Mouse (Mus musculus) heart, postnatal 25 days (tissue): ENCODE data around the gene Nfe2l2. TPM values are rescaled to one million over a fixed set of nuclear protein-coding genes. Genes with fewer than 3 reads are reported as not detected.

Experiments used
- DNase-seq: peaks from one replicate; pipeline ENCODE4 v3.0.0; 2022; ENCODE audit warnings: low spot score
- intact Hi-C: fragments of 180-260 bp; cut with DNase I; formaldehyde crosslinking; loops from one replicate; pipeline ENCODE4 v1.15.1; 2025
- total RNA-seq, 2 experiments: library from RNA; stranded (reverse); gene quantifications; 2 replicates each; pipeline ENCODE4 v1.2.3; 2021

The Nfe2l2 gene
- total RNA-seq, 2 experiments from 2014 or later: 56.8 to 72.0 TPM

DNA sequence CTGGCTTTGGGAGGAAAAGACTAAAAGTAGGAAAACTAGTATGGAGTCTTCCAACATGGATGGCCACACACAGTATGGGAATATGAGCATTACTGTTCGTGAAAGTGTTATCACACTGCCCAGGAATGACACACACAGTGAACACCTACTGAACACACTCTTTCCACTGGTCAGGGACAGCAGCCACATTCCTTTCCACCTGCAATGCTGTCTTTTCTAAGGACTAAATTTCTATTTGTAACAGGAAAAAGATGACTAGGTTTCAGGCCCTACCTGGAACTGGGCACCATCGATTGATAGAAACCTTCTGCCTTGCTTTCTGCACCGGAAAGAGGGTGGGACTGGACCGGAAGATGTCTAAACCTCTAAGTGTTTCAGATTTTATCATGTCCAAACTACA, 13.8 kb downstream of the Nfe2l2 start:
- no peak for DNase-seq
- intact Hi-C loops: no loop called here

DNA sequence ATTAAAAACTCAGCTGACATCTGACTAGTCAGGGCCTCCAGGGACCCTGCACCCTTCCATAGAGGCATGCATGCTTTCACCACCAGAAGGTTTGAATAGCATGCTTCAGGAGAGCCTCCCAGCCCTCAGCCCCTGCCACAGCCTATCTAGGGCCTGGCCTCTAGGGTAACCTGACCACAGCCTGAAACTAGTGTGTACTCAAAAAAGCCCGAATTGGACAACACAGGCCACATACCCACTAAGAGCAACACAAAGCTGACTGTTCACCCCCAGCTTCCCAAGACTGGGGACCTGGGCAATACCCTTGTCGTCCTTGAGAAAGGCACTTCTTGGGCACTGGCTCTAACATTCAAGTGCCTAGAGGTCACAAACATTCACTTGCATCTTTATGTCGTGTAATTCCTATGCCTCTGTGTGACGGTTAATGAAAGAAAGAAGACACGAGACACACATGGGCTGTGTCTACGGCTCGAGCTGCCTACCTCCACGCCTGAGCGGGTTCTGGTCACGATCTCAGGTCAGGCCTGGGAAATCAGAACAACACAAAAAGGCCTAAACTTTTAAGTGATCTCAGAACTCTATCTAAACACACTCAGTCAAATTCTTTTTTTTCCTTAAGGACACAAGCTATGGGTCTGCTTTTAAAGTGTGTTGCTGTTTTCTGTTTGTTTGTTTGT, 14.8 kb downstream of the Nfe2l2 start:
- intact Hi-C loops: no loop called here
- no peak for DNase-seq

DNA sequence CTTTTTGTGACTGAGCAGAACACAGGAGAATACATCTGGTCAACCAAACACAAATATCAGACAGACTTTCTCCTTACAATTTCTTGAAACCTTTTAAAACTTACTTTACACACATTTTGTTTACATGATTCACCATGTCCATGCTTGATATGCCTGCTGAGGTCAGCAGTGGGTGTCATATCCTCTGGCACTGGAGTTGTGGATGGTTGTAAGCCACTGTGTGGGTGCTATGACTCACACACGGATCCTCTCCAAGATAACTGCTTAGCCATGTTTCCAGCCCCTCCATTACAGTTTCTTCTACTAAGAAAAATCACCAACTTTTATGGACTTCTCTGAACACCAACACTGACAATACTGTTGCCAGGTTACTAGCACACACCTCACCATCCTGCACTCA, 15.5 kb downstream of the Nfe2l2 start:
- intact Hi-C loops: no loop called here
- no peak for DNase-seq

DNA sequence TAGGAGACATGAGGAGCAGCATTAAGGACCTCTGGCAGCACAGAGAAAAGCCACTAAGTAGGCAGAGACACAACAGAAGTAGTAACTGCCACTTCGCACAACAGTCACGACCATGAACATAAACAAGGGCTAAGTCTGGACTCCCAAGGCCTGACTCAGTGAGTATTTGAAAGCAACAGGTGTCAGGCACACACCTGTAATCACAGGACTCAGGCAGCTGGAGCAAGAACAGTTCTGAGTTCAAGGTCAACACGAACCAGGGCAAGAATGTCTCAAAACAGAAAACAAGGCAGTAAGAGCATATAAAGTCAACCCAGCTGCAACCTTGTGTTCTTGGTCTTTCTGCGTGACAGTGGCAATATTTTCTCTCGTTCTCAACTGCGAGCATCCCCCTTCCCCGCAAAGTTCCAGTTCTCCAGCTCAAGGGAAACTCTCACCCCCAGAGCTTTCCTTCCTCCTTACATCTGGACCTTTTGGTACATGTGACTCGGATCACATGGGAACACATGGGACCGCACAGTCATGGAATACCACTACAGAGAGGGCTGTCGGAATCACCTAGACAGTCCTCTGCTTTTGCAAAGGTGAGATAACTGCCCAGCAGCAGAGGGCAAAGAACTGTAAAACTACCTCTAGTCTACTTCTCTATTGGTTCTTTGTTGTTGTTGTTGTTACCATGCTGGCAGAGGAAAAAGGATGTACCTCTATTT, 17.2 kb downstream of the Nfe2l2 start:
- no peak for DNase-seq
- intact Hi-C loops: no loop called here

DNA sequence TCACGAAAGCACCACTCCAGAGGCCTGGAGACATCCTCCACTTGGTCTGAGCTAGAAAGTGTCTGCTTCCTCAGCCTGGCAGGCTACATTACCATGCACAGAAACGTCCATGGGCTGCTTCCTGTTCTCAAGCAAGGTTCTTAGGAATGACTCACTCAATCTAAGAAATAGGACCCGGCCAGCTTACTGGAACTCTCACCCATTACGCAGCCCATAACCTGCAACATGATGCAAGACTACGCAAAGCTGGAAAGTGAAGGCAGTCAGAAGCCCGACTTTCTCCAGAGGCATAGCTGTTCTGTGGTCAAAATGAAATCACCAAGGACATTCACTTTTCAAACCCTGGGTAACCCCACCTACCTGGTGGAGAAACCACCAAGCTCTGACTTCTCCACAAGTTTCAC, 19.0 kb downstream of the Nfe2l2 start:
- intact Hi-C loops: loop anchor here (2.0 kb wide), 1 partner anchor 13 kb away; no protein-coding TSS in a partner anchor
- DNase-seq: no peak

DNA sequence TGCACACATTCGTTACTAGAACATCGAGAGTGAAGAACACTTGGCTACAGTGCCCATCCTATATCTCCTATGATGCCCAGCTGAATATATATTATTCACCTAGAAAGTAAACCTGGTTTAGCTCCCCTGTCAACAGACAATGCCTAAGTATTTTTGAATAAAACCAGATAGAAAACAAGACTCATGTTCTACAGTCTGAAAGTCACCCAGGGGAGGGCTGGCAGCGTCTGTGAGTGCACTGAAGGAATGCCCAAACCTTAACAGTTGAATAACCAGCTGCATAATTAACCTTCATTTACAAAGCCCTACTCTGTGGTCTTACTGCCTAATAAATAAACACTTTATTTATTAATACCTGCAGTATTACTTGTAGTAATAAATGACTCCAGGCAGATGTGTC, 19.9 kb downstream of the Nfe2l2 start:
- no peak for DNase-seq
- intact Hi-C loops: loop anchor here (2.0 kb wide), 1 partner anchor 14 kb away; no protein-coding TSS in a partner anchor

DNA sequence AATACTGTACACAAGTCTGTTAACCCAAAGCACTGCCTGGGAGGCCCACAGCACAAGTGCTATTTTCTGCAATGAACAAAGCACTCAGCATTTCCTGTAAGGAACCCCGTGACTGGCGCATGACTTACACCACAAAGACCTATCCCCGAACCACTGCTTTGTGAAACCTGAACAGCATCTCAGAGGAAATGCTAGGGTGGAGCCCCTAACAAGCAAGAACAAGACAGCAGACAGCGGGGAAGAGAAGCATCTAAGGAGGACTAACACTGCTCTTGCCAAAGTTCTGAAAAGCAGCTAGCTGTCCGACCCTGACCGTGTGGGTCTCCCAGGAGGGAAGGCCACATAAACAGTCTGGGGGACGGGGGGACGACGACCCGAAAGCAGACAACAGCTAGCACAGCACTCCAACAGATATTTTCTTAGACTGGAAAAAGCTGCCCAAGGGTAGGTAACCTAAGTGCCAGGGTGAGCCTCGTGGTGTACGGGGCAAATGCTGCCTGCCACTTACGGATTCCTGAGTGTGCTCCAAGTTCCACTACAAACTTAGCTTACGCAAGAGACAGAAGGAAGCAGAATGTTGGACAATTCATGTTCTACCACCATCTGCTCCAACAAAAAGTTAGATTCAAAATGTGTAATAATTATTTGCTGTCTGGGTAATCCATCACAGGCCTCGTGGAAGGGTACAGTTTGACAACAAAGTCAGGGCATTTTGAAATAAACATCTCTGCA, 21.3 kb downstream of the Nfe2l2 start:
- intact Hi-C loops: no loop called here
- peak; percentile 57 for DNase-seq

DNA sequence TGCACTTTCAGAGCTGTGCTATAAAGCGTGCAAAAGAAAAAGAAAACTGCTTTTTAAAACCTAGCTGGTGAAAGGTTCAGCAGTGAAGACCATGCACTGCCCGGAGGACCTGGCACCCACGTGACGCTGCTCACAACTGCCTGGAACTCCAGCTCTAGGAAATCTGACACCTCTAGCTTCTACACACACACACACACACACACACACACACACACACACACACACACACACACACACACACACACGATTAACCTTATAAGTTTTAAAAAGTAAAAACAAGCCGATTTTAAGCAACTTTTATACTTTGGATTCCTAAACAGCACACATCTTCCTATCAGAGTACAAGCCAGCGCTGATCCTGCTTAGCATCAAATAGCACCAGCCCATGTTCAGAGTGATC, 23.0 kb downstream of the Nfe2l2 start:
- no peak for DNase-seq
- intact Hi-C loops: no loop called here

DNA sequence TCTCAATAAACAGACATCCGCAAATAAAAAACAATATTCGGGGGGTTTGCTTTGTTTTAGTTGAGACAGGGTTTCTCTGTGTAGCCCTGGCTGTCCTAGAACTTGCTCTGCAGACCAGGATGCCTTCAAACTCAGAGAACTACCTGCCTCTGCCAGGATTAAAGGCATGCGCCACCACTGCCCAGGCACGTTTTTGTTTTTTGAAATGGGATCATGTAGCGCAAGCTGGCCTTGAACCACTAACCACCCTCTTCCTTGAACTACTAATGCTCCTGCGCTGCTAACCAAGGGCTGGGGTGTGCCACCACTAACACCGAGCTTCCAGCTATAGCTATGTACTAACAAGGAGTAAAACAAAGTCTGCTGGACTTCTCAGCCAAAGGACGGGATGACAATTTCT, 24.5 kb downstream of the Nfe2l2 start:
- intact Hi-C loops: loop anchor here (2.0 kb wide), 1 partner anchor 19 kb away; no protein-coding TSS in a partner anchor
- DNase-seq: no peak

DNA sequence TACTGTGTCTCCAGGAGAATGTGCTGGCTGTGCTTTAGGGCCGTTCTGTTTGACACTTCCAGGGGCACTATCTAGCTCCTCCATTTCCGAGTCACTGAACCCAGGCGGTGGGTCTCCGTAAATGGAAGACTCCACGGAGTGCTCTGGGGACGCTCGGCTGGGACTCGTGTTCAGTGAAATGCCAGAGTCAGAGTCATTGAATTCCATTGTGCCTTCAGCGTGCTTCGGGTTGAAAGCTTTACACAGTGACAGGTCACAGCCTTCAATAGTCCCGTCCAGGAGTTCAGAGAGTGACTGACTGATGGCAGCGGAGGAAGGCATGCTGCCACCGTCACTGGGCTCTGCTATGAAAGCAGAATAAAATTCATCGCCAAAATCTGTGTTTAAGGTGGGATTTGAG, 27.9 kb downstream of the Nfe2l2 start:
- no peak for DNase-seq
- intact Hi-C loops: no loop called here

DNA sequence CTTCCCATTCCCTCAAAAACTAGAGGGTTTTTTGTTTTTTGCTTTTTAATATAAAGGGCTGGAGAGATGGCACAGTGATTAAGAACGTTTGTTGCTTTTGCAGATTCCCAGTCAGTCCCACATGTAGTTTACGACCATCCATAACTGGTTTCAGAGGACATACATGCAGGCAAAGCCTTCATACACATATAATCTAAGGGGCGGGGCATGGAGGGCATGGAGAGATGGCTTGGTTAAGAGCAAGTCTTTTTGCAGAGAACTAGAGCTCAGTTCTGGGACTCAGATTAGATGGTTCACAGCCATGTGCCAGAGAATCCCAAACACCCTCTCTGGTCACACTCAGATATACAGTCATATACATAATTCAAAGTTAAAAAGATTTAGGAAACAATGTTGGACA, 31.9 kb downstream of the Nfe2l2 start:
- no peak for DNase-seq
- intact Hi-C loops: no loop called here

DNA sequence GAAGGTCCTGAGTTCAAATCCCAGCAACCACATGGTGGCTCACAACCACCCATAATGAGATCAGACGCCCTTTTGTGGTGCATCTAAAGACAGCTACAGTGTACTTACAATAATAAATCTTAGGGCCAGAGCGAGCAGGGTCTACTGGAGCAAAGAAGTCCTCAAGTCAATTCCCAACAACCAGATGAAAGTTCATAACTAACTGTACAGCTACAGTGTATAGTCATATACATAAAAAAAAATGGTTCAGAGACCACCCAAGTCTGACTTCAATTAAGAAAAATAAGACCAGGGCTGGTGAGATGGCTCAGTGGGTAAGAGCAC, 33.1 kb downstream of the Nfe2l2 start:
- no peak for DNase-seq
- intact Hi-C loops: no loop called here

DNA sequence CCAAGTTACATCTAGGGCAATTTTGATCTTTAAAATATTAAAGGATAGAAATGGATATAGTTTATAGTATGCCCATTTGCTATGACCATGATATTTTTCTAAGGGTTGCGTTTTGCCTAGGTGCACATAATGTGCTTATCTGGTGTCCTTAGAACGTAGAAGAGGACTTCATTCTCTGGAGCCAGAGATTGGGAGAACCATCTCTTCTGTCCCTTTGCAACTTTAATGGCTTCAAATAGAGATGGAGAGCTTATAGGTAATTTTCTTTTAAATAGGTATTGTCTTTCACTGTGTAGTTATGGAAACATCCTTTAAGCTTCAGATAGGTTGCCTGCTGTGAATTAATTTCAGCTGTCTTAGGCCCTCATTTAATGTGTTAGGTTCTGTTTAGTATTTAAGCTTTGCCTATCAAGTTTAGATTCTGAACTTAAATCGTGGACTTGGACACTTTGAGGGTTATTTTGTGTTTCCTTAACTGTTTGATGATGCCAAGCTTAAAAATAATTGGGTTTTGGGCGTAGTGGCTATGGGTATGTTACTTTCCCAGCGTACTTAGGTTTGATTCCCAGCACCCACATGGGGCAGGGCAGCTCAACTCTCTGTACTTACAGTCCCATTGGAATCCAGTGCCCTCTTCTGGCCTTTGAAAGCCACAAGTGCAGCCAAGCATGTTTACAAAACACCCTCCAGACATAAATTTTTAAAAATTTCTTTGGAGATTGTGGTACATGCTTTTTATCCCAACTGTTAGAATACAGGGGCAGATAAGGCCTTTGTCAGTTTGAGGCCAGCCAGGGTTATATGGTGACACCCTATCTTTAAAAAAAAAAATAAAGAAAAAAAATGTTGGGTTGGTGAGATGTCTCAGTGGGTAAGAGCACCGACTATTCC, 33.8 kb downstream of the Nfe2l2 start:
- DNase-seq: no peak
- intact Hi-C loops: no loop called here

DNA sequence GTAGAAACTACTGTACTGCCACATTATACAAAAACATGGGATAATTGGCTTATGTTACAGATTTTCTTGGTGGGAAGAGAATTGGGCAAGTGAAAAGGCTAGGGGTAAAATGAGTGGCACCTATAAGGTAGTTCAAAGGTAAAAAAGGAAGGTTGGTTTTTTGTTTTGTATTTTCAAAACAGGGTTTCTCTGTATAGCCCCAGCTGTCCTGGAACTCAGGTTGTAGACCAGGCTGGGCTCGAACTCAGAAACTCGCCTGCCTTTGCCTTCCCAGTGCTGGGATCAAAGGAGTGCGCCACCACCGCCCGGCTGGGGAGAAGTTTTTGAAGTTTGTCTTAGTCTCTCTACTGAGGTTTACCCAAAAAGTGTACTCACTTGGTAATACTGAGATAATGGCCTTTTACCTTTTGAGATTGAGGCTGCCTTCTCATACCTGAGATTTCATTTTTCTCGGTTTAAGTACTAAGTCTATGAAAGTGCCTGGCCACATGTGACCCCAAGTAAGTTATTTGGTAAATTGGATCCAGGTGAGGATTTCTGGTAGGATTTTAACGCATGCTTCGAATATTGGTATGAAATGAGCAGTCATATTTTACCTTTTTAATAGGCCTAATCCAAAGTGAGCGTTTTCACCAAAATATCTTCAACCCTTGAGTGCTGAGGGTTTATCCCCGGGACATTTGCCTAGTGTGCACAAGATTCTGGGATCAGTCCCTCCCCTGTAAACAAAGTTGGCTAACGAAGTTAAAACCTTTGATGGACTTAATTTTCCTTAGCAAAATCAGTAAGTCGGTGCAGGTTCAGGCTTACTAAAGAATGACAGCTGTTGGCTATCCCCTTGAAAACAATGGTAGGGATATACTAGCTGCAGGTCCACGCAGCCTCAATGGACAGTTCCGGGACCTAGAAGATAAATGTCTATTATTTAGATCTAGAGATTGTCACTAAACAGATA, 34.7 kb downstream of the Nfe2l2 start:
- no peak for DNase-seq
- intact Hi-C loops: no loop called here

DNA sequence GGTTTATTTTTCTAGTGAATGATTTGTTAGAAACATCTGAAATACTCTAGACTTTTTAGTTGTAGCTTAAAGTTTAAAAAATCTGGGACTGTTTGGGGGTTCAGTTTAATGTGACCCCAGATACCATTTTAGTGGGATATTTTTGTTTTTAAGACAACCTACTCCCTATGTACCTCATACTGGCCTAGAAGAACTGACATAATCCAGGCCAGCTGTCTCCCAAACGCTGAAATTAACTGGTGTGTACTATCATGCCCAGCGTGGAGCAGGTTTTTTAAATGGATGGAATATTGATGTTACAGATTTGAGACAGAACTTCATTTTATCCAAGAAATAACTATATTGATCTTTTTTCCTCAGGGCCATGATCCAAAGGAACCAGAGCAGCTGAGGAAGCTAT, 43.3 kb downstream of the Nfe2l2 start:
- intact Hi-C loops: loop anchor here (2.0 kb wide), 1 partner anchor 18 kb away; no protein-coding TSS in a partner anchor
- DNase-seq: no peak

DNA sequence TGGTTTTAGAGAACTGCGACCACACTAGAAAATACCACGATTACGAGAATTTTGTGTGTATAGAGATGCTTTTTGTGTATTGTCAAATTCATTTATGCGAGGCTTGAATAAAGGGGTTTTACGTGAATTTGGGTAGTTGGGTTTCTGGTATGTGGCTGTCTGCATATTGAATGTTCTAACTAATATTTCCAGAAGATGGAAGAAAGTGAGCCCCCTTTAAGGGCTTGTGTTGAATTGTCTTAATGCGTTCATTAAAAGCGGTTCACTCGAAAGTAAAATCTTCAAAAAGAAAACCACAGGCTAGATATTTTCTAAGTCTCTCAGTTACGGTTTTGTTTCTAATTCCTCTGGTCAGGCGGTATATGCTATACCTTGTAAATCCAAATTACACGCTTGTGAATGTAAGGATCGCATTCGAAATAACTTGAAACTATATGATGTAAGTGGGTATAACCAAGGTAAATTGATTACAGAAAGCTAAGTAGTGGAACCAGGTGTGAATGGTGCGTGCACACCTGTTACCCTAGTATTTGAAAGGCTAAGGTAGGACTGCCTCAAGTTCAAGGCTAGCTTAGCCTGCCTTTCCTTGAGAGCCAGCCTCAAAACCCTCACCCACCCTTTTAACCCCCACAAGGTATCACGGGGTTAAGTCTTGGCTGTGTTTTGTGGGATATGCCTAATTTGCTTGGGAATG, 44.0 kb downstream of the Nfe2l2 start:
- intact Hi-C loops: loop anchor here (2.0 kb wide), 1 partner anchor 18 kb away; no protein-coding TSS in a partner anchor
- DNase-seq: no peak

DNA sequence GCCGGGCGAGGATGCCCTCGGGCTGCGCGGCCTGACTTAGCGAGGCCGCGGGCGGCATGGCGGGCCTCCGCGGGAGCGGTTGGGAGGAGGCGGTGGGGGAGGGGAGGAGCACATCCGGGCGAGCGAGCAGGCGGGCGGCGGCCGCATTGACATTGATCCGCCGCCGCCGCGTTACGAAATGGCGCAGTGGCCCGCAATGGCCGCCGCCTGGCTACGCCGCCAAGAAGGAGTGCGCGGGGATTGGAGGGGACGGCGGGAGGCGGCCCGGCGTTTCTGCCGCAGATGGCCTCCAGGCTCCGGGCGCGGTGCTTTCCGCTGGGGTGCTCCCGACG, 44.8 kb downstream of the Nfe2l2 start:
- intact Hi-C loops: loop anchor here (2.0 to 5.0 kb wide), 3 partner anchors 45 to 123 kb away; partner anchors contain the start of gene Nfe2l2
- DNase-seq: peak; percentile 83
